Mouse (Mus musculus) myocyte (in vitro differentiated cells): ENCODE measurements around the gene Lonrf3. TPM values are rescaled to one million over a fixed set of nuclear protein-coding genes. Genes with fewer than 3 reads are reported as not detected.

Source experiments
- H3K27me3 ChIP-seq: one replicate; pipeline ENCODE4 v1.6.1; 2011; ENCODE audit not compliant: control insufficient read depth, insufficient read depth, insufficient read length
- H3K36me3 ChIP-seq: one replicate; pipeline ENCODE4 v1.6.1; 2011; ENCODE audit not compliant: control insufficient read depth, insufficient read depth
- H3K4me2 ChIP-seq: one replicate; pipeline ENCODE4 v1.6.1; 2011; ENCODE audit warnings: low read depth, control low read depth
- H3K4me3 ChIP-seq: one replicate; pipeline ENCODE4 v1.5.1; 2011; ENCODE audit warnings: mild to moderate bottlenecking, control low read depth, moderate library complexity
- H3K79me2 ChIP-seq: one replicate; pipeline ENCODE4 v1.6.1; 2011; ENCODE audit not compliant: control insufficient read depth, insufficient read depth
- H3ac ChIP-seq: one replicate; pipeline ENCODE4 v1.6.1; 2011; ENCODE audit not compliant: control insufficient read depth, insufficient read length
- CEBPB ChIP-seq: IDR thresholded peaks from 2 replicates; pipeline ENCODE4 v1.6.1; 2011; ENCODE audit warnings: mild to moderate bottlenecking, moderate library complexity; ENCODE audit not compliant: poor library complexity, insufficient read depth, severe bottlenecking
- E2F4 ChIP-seq: IDR thresholded peaks from one replicate; pipeline ENCODE4 v1.6.1; 2011; ENCODE audit warnings: mild to moderate bottlenecking, control low read depth, moderate library complexity; ENCODE audit not compliant: insufficient read depth
- MAX ChIP-seq: IDR thresholded peaks from one replicate; pipeline ENCODE4 v1.6.1; 2011; ENCODE audit warnings: low read depth, mild to moderate bottlenecking, control low read depth
- MYOD1 ChIP-seq, 3 experiments: IDR thresholded peaks; one replicate each; pipeline ENCODE4 v1.6.1; 2011; ENCODE audit warnings: control low read depth in 2 of 3, low read depth in 2 of 3, mild to moderate bottlenecking in 2 of 3, moderate library complexity in 1 of 3; ENCODE audit not compliant: insufficient read length in 2 of 3, control insufficient read depth in 1 of 3
- MYOG ChIP-seq, 3 experiments: IDR thresholded peaks; one replicate each; pipeline ENCODE4 v1.6.1; 2011; ENCODE audit warnings: control low read depth in 2 of 3, low read depth in 2 of 3, mild to moderate bottlenecking in 2 of 3; ENCODE audit not compliant: insufficient read length in 2 of 3, control insufficient read depth in 1 of 3, insufficient read depth in 1 of 3
- POLR2A ChIP-seq: IDR thresholded peaks from one replicate; pipeline ENCODE4 v1.6.1; 2011; ENCODE audit warnings: low read depth, mild to moderate bottlenecking, control low read depth, moderate library complexity; ENCODE audit not compliant: insufficient read length
- POLR2AphosphoS2 ChIP-seq: IDR thresholded peaks from one replicate; pipeline ENCODE4 v1.6.1; 2011; ENCODE audit warnings: low read depth, control low read depth; ENCODE audit not compliant: insufficient read length
- REST ChIP-seq: IDR thresholded peaks from one replicate; pipeline ENCODE4 v1.6.1; 2011; ENCODE audit warnings: mild to moderate bottlenecking, control low read depth, moderate library complexity; ENCODE audit not compliant: insufficient read depth, insufficient read length
- SRF ChIP-seq: IDR thresholded peaks from one replicate; pipeline ENCODE4 v1.6.1; 2011; ENCODE audit warnings: low read depth; ENCODE audit not compliant: control insufficient read depth, insufficient read length
- TCF12 ChIP-seq: IDR thresholded peaks from one replicate; pipeline ENCODE4 v1.6.1; 2011; ENCODE audit warnings: mild to moderate bottlenecking, control low read depth; ENCODE audit not compliant: poor library complexity, insufficient read depth, severe bottlenecking
- TCF3 ChIP-seq: IDR thresholded peaks from one replicate; pipeline ENCODE4 v1.6.1; 2011; ENCODE audit warnings: low read depth, control low read depth; ENCODE audit not compliant: insufficient read length
- USF1 ChIP-seq: IDR thresholded peaks from one replicate; pipeline ENCODE4 v1.6.1; 2011; ENCODE audit warnings: low read depth, mild to moderate bottlenecking, control low read depth, moderate library complexity
- polyA plus RNA-seq: library from polyadenylated mRNA; unstranded; fragments of >200 nt; fragmentation: generic; extraction: Trizol; gene quantifications from one replicate; pipeline ENCODE4 v1.2.1, GENCODE M21; 2012; ENCODE audit warnings: missing spikeins

Lonrf3 gene
- polyA plus RNA-seq, 1 experiment = 1.4 TPM

DNA sequence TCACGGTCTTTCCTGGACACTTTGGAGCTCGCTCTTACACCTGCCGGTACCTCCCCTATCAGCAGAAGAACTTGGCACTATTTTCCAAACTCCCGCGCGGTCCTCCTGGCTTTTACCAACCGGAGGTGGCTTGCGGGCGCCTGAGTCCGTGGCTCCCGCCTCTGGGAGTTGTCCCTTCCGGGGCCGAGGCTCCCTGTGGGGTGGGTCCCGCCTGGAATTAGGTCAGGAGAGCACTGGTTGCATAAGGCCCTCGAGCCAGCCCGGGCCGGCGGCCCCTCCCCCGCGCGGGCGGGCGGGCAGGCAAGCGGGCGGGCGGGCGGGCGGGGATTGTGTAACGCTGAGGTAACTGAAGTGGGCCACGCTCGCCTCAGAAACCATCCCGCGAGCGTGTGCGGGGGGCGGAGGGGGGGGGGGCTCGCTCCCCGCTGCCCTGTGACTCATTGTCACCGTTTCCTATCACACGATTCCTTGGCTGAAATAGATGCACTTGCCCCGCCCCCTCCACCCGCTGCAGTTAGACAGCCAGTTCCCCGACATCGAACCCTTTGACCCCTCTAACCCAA lies 1.8 kb downstream of the Lonrf3 start:
- Histone ChIP-seq H3K4me3 (peak overlapping the region; percentile 28), H3K4me2 (peak overlapping the region; percentile 67), H3K36me3 (no peaks in the 10 kb centered on the region), H3K79me2 (no peaks in the 10 kb centered on the region), H3ac (no peak overlapping the region), H3K27me3 (no peaks in the 10 kb centered on the region)
- TF ChIP-seq MYOD1 (IDR thresholded peaks at IDR 0.05; ENCODE audit: control insufficient read depth in 1 of 3, insufficient read length in 2 of 3, low read depth in 2 of 3) = no peak
- TF ChIP-seq TCF12 = no peak
- TF ChIP-seq TCF3 = no peak
- no peak for TF ChIP-seq MYOG (IDR thresholded peaks at IDR 0.05; ENCODE audit: control insufficient read depth in 1 of 3, insufficient read depth in 1 of 3, insufficient read length in 2 of 3, low read depth in 2 of 3)
- TF ChIP-seq REST = no peak
- no peak for TF ChIP-seq POLR2A

- no peaks in the 10 kb centered on the region for H3K79me2 ChIP-seq
- no peak overlapping the region for H3K4me3 ChIP-seq
- TF ChIP-seq TCF12 = no peak
- TF ChIP-seq MYOD1 (IDR thresholded peaks at IDR 0.05; ENCODE audit: control insufficient read depth in 1 of 3, insufficient read length in 2 of 3, low read depth in 2 of 3) = no peak
- no peak for TF ChIP-seq CEBPB
- no peak for TF ChIP-seq MAX
- no peak for TF ChIP-seq SRF
- TF ChIP-seq TCF3 = no peak
- no peak for TF ChIP-seq POLR2AphosphoS2
- TF ChIP-seq USF1 = no peak
- TF ChIP-seq E2F4 = no peak
- no peak overlapping the region for H3K4me2 ChIP-seq
- no peak overlapping the region for H3ac ChIP-seq
- no peaks in the 10 kb centered on the region for H3K36me3 ChIP-seq
- H3K27me3 ChIP-seq = no peaks in the 10 kb centered on the region
Observed at GRCm38 (mm10) chrX:36352446-36352845, 24.3 kb downstream of the Lonrf3 start.

DNA sequence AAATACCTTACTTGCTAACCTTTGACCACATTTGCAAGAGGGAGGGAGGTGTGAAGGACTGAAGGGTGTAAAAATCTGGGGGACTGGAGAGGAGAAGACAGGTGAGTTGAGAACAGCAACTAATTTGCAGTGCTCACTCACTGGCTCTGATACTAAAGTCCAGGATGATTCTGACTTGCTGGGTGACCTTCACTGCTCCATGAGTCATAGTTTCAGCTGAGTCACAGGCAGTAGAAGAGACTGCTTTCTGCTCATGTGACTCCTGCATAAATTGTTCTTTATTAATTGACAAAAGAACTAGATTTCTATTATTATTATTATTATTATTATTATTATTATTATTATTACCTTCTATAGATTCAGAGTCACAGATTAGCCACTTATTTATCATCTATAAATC lies 57.2 kb downstream of the Lonrf3 start:
- Histone ChIP-seq H3ac (no peak overlapping the region), H3K4me2 (no peak overlapping the region), H3K27me3 (no peaks in the 10 kb centered on the region), H3K4me3 (no peak overlapping the region), H3K36me3 (no peaks in the 10 kb centered on the region), H3K79me2 (no peaks in the 10 kb centered on the region)
- TF ChIP-seq SRF = no peak
- no peak for TF ChIP-seq TCF3
- TF ChIP-seq REST = no peak
- no peak for TF ChIP-seq MYOD1 (IDR thresholded peaks at IDR 0.05; ENCODE audit: control insufficient read depth in 1 of 3, insufficient read length in 2 of 3, low read depth in 2 of 3)
- TF ChIP-seq MYOG (IDR thresholded peaks at IDR 0.05; ENCODE audit: control insufficient read depth in 1 of 3, insufficient read depth in 1 of 3, insufficient read length in 2 of 3, low read depth in 2 of 3) = no peak
- TF ChIP-seq TCF12 = no peak
- TF ChIP-seq CEBPB = no peak
- no peak for TF ChIP-seq POLR2A
- no peak for TF ChIP-seq MAX
- no peak for TF ChIP-seq USF1
- no peak for TF ChIP-seq POLR2AphosphoS2
- TF ChIP-seq E2F4 = no peak

GRCm38 (mm10) chrX:36389971-36390370 lies 61.8 kb downstream of the Lonrf3 start:
- Histone ChIP-seq H3ac (no peak overlapping the region), H3K27me3 (no peaks in the 10 kb centered on the region), H3K79me2 (no peaks in the 10 kb centered on the region), H3K36me3 (no peaks in the 10 kb centered on the region), H3K4me3 (no peak overlapping the region), H3K4me2 (peak overlapping the region; percentile 43)
- TF ChIP-seq SRF = no peak
- TF ChIP-seq POLR2A = no peak
- no peak for TF ChIP-seq TCF3
- no peak for TF ChIP-seq TCF12
- no peak for TF ChIP-seq CEBPB
- TF ChIP-seq POLR2AphosphoS2 = no peak
- TF ChIP-seq MAX = no peak
- no peak for TF ChIP-seq MYOD1 (IDR thresholded peaks at IDR 0.05; ENCODE audit: control insufficient read depth in 1 of 3, insufficient read length in 2 of 3, low read depth in 2 of 3)
- TF ChIP-seq MYOG (IDR thresholded peaks at IDR 0.05; ENCODE audit: control insufficient read depth in 1 of 3, insufficient read depth in 1 of 3, insufficient read length in 2 of 3, low read depth in 2 of 3) = no peak
- TF ChIP-seq REST = no peak
- TF ChIP-seq USF1 = no peak
- no peak for TF ChIP-seq E2F4

GRCm38 (mm10) chrX:36390503-36390902 lies 62.4 kb downstream of the Lonrf3 start:
- Histone ChIP-seq H3K36me3 (no peaks in the 10 kb centered on the region), H3K79me2 (no peaks in the 10 kb centered on the region), H3K4me3 (no peak overlapping the region), H3K27me3 (no peaks in the 10 kb centered on the region), H3ac (no peak overlapping the region), H3K4me2 (peak overlapping the region; percentile 43)
- TF ChIP-seq USF1 (no peak), TCF12 (no peak), TCF3 (no peak), REST (no peak), SRF (no peak), MAX (no peak), POLR2AphosphoS2 (no peak), CEBPB (no peak), MYOG (IDR thresholded peaks at IDR 0.05; ENCODE audit: control insufficient read depth in 1 of 3, insufficient read depth in 1 of 3, insufficient read length in 2 of 3, low read depth in 2 of 3) (no peak), MYOD1 (IDR thresholded peaks at IDR 0.05; ENCODE audit: control insufficient read depth in 1 of 3, insufficient read length in 2 of 3, low read depth in 2 of 3) (no peak), POLR2A (no peak), E2F4 (no peak)
